Mouse (Mus musculus): ENCODE data around the gene 4930519P11Rik. TPM values are rescaled to one million over a fixed set of nuclear protein-coding genes. Genes with fewer than 3 reads are reported as not detected.

4930519P11Rik gene
- total and polyA plus RNA-seq, 3 experiments, result 0.22 TPM; not detected in 2

- TF ChIP-seq CHD1 (IDR thresholded peaks at IDR 0.05; ENCODE audit: low read depth, low read length), result no peak
- no peak for TF ChIP-seq UBTF (IDR thresholded peaks at IDR 0.05; ENCODE audit: borderline replicate concordance, insufficient read depth, low read depth, low read length)
- TF ChIP-seq SIN3A (IDR thresholded peaks at IDR 0.05; ENCODE audit: low read length), result peak; percentile 63
- 0 out of 2 replicates have a peak, but pooled peaks have one; percentile 47 for TF ChIP-seq HCFC1 (IDR thresholded peaks at IDR 0.05; ENCODE audit: low read depth, low read length)
These were observed 42.0 kb downstream of the 4930519P11Rik start (continued) for GRCm38 (mm10) chr2:154571266-154571665.

DNA sequence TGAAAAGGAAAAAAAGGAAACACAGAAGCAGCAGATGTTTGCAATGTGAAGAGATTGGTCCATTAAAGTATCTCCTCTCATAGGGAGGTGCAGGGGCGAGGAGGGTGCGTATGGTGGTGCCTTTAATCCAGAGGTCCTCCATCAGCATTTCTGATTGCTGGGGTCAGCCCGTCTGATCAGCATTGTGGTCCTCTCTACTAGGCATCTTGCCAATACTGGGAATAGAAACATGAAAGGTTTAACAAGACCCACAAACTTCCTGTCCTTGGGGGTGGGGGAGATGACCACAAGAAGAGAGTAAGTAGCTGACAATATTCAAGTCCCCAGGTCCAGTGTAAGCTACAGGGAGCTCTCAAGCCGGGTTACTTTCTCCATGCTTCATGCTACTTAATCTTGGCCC, 42.6 kb downstream of the 4930519P11Rik start:
- DNase-seq (ENCODE audit: low read depth, low spot score), result peak; percentile 63
- Histone ChIP-seq H3K27me3 (ENCODE audit: control insufficient read depth in 1 of 2, insufficient read depth in 2 of 2, low read length in 2 of 2) (no peaks in the 10 kb centered on the region), H3K9ac (ENCODE audit: control insufficient read depth, low read depth, low read length, poor library complexity, severe bottlenecking) (peak overlapping the region; percentile 61), H3K9me3 (replicated peaks; ENCODE audit: insufficient read depth, low read length) (no peaks in the 10 kb centered on the region), H3K79me2 (ENCODE audit: control insufficient read depth, insufficient read depth, low read length, poor library complexity) (peaks cover 32% of the 10 kb centered on the region), H3K36me3 (ENCODE audit: control insufficient read depth in 1 of 2, insufficient read depth in 2 of 2, low read length in 2 of 2) (peaks cover 0 to 23% of the 10 kb centered on the region in 2 experiments; a peak in 2 of 4 replicates), H3K4me1 (ENCODE audit: control insufficient read depth in 1 of 2, insufficient read depth in 2 of 2, low read length in 2 of 2) (peaks cover 0 to 23% of the 10 kb centered on the region in 2 experiments; a peak in 3 of 4 replicates), H3K4me3 (ENCODE audit: control insufficient read depth in 1 of 2, insufficient read depth in 1 of 2, low read depth in 2 of 2, low read length in 2 of 2) (peak overlapping the region; percentile 54 to 63), H3K27ac (ENCODE audit: control insufficient read depth, low read depth, low read length) (peak overlapping the region; percentile 61)
- no peak for TF ChIP-seq HCFC1 (IDR thresholded peaks at IDR 0.05; ENCODE audit: low read depth, low read length)
- no peak for TF ChIP-seq E2F4 (IDR thresholded peaks at IDR 0.05; ENCODE audit: borderline replicate concordance, low read depth, low read length)
- TF ChIP-seq RCOR1 (IDR thresholded peaks at IDR 0.05; ENCODE audit: low read depth, low read length), result no peak
- TF ChIP-seq MAFK (IDR thresholded peaks at IDR 0.05; ENCODE audit: borderline replicate concordance, low read depth, low read length), result no peak
- TF ChIP-seq NELFE (IDR thresholded peaks at IDR 0.05; ENCODE audit: low read depth, low read length), result no peak
- TF ChIP-seq USF1 (IDR thresholded peaks at IDR 0.05; ENCODE audit: low read depth, low read length), result no peak
- no peak for TF ChIP-seq ETS1 (IDR thresholded peaks at IDR 0.05; ENCODE audit: low read depth, low read length)
- TF ChIP-seq POLR2AphosphoS2 (IDR thresholded peaks at IDR 0.05; ENCODE audit: low read length), result no peak
- no peak for TF ChIP-seq ZC3H11A (IDR thresholded peaks at IDR 0.05; ENCODE audit: low read depth, low read length)
- no peak for TF ChIP-seq CHD2 (IDR thresholded peaks at IDR 0.05; ENCODE audit: low read length)
- TF ChIP-seq MAZ (IDR thresholded peaks at IDR 0.05; ENCODE audit: low read depth, low read length), result no peak
- no peak for TF ChIP-seq TBP (IDR thresholded peaks at IDR 0.05; ENCODE audit: low read depth, low read length)

DNA sequence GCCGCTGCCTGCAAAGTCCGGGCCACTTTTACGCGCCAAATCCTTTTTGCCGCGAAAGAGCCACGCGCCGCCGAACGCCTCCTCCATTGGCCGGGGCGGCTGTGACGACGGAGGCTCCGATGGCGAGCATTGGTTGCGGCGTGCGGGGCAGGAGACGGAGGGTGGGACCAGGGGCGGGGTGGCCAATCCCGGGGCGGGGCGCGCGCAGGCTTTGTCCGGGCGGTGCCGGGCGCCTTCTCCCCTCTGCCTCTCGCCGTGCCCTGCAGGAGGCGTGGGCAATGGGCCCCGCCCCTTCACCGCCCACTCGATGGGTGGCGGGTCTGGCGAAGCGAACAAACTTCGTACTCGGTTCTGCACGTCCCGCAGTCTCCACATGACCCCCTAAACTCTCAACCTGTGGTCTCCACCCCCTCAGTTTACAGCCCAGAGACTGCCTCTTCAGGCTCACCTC, 43.4 kb downstream of the 4930519P11Rik start, which contains the start of gene E2f1:
E2f1 (minus strand) TSS at position 57 of the 451 bp plus-strand sequence.
- peak within 1 kb of the TSS; percentile 68 to 72 for H3K4me3 ChIP-seq (ENCODE audit: control insufficient read depth in 1 of 2, insufficient read depth in 1 of 2, low read depth in 2 of 2, low read length in 2 of 2)
- H3K27me3 ChIP-seq (ENCODE audit: control insufficient read depth in 1 of 2, insufficient read depth in 2 of 2, low read length in 2 of 2), result no peaks in the 10 kb centered on the region
- peak within 1 kb of the TSS; percentile 98 for H3K27ac ChIP-seq (ENCODE audit: control insufficient read depth, low read depth, low read length)
- peak within 1 kb of the TSS; percentile 86 for H3K9ac ChIP-seq (ENCODE audit: control insufficient read depth, low read depth, low read length, poor library complexity, severe bottlenecking)
- peaks cover 32% of the 10 kb centered on the region for H3K79me2 ChIP-seq (ENCODE audit: control insufficient read depth, insufficient read depth, low read length, poor library complexity)
- peak; percentile 97 for DNase-seq (ENCODE audit: low read depth, low spot score)
- H3K36me3 ChIP-seq (ENCODE audit: control insufficient read depth in 1 of 2, insufficient read depth in 2 of 2, low read length in 2 of 2), result peaks cover 0 to 23% of the 10 kb centered on the region in 2 experiments; a peak in 2 of 4 replicates
- H3K9me3 ChIP-seq (replicated peaks; ENCODE audit: insufficient read depth, low read length), result no peaks in the 10 kb centered on the region
- peaks cover 0 to 23% of the 10 kb centered on the region in 2 experiments; a peak in 3 of 4 replicates for H3K4me1 ChIP-seq (ENCODE audit: control insufficient read depth in 1 of 2, insufficient read depth in 2 of 2, low read length in 2 of 2)
- no peak for TF ChIP-seq BHLHE40 (IDR thresholded peaks at IDR 0.05; ENCODE audit: borderline replicate concordance, low read depth, low read length)
- TF ChIP-seq EP300 (IDR thresholded peaks at IDR 0.05; ENCODE audit: low read depth in 1 of 2, low read length in 2 of 2), result no peak
- peak; percentile 71 for TF ChIP-seq TBP (IDR thresholded peaks at IDR 0.05; ENCODE audit: low read depth, low read length)
- peak; percentile 70 for TF ChIP-seq MAX (IDR thresholded peaks at IDR 0.05; ENCODE audit: low read length)
- TF ChIP-seq KAT2A (conservative IDR thresholded peaks at IDR 0.05; ENCODE audit: low read depth, low read length), result no peak
- TF ChIP-seq POLR2AphosphoS2 (IDR thresholded peaks at IDR 0.05; ENCODE audit: low read length), result peak; percentile 64; the same call in 1 of the 2 replicates
- TF ChIP-seq MAZ (IDR thresholded peaks at IDR 0.05; ENCODE audit: low read depth, low read length), result peak; percentile 47; the same call in 1 of the 2 replicates
- TF ChIP-seq NELFE (IDR thresholded peaks at IDR 0.05; ENCODE audit: low read depth, low read length), result peak; percentile 66
- no peak for TF ChIP-seq ELF1 (IDR thresholded peaks at IDR 0.05; ENCODE audit: low read depth, low read length)
- no peak for TF ChIP-seq RAD21 (IDR thresholded peaks at IDR 0.05; ENCODE audit: low read depth, low read length)
- TF ChIP-seq ZNF384 (IDR thresholded peaks at IDR 0.05; ENCODE audit: low read depth, low read length), result no peak
- TF ChIP-seq NRF1 (IDR thresholded peaks at IDR 0.05; ENCODE audit: insufficient read depth, low read depth, low read length, poor library complexity, severe bottlenecking), result peak; percentile 74
- no peak for TF ChIP-seq ZC3H11A (IDR thresholded peaks at IDR 0.05; ENCODE audit: low read depth, low read length)
- TF ChIP-seq TAL1 (IDR thresholded peaks at IDR 0.05; ENCODE audit: low read length), result no peak
- no peak for TF ChIP-seq RCOR1 (IDR thresholded peaks at IDR 0.05; ENCODE audit: low read depth, low read length)
- peak in 1 of 2 experiments; percentile 83; a peak in 2 of 4 replicates for TF ChIP-seq POLR2A (IDR thresholded peaks at IDR 0.05; ENCODE audit: control insufficient read depth in 1 of 2, insufficient read depth in 1 of 2, low read depth in 1 of 2, low read length in 2 of 2, poor library complexity in 1 of 2)
- TF ChIP-seq E2F4 (IDR thresholded peaks at IDR 0.05; ENCODE audit: borderline replicate concordance, low read depth, low read length), result peak; percentile 39; the same call in 1 of the 2 replicates
- TF ChIP-seq MAFK (IDR thresholded peaks at IDR 0.05; ENCODE audit: borderline replicate concordance, low read depth, low read length), result no peak
- peak; percentile 89 for TF ChIP-seq USF1 (IDR thresholded peaks at IDR 0.05; ENCODE audit: low read depth, low read length)
- no peak for TF ChIP-seq MYB (IDR thresholded peaks at IDR 0.05; ENCODE audit: low read depth, low read length)
- no peak for TF ChIP-seq POLR2AphosphoS5 (IDR thresholded peaks at IDR 0.05; ENCODE audit: borderline replicate concordance, low read depth, low read length)

Measured in MEL (cell line).